Mouse (Mus musculus) ovary, postnatal 14 days (tissue): Measurements from ENCODE around the gene Ssbp2.

Experiments used
- DNase-seq: peaks from one replicate; pipeline ENCODE4 v3.0.0; 2022; ENCODE audit warnings: low spot score

Ssbp2 gene

DNA sequence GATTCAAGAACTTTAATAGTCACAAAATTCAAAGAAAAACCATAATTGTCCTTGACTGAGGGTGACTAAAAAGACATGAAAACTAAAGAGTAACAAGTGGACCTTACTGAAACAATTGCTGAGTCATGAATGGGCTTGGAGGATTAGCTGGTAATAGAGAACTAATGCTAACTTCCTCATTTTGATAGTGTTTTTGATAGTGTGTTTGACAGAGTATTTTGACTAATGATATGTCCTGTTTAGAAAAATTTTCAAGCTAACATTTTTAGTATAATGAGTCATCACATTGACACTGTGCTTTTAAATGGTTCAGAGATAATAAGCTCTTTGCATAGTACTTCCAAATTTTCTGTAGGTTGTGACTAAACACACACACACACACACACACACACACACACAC is 267.8 kb downstream of the Ssbp2 start:
- DNase-seq, result no peak

DNA sequence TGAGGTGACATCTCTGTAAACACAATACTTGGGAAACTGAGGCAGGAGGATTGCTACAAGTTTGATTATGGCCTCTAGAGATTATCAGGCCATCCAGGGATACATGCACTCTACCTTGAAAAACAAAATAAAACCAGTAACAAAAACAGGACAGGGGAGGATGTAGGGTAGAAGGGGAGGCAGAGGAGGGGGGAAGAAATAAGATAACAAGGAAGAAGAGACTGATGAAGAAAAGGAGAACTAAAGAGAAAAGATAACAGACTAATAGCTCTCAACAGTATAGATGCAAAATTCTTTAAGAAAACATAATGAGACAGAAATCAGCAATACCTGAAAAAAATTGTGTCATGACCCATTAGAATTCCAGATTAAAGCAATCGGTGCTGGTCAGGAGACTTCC is 277.1 kb downstream of the Ssbp2 start:
- no peak for DNase-seq

DNA sequence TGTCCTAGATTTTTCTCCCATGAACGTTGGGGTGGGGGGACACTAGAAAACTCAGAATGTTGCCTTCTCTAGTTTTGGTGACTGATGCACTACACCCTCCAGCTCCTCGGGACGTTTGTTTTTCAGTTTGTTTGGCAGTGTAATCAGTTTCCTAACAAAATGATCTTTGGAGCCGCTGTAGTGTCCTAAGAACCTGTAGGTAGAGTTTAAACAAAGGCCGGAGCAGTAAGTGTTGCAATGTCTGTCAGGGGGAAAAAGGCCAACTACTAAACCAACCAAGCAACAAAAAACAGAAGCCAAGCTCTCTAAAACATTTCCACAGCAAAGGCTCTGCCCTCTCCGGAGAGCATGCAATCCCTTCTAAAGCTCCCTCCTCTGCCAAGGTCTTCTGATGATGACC is 280.8 kb downstream of the Ssbp2 start:
- no peak for DNase-seq

DNA sequence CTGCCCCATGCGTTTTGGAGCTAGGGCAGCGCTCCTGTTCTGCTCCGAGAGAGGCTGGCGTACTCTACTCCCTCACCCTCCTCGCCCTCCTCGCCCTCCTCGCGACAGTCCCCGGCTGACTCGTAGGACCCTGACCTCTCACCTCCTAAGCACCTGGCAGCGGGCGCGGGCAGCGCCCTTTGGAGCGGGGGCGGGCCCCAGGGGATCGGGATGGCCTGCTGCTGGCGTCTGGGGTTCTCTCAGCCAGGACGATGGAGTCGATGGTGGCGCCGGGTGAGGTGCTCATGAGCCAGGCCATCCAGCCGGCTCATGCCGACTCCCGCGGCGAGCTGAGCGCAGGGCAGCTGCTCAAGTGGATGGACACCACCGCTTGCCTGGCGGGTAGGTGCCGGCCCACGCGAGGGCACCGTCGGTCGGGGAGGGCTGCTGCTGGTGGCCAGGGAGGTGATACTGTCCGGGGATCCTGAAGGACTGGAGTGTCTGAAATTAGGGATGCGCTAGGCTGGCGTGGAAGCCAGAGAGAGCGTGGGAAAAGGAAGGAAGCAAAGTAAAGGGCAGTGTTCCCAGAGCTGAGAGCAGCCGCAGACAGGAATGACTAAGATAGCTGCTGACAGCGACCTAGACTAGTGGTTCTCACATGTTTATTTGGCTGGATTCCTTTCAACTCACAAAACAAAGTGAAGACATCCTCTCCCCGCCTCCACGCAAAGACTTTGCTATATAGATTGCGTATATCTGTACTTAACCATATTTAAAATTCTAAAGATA is 281.4 kb downstream of the Ssbp2 start, which contains the start of gene Acot12:
Acot12 (plus strand) TSS at position 233 of the 768 bp plus-strand sequence.
- peak; percentile 6 for DNase-seq

DNA sequence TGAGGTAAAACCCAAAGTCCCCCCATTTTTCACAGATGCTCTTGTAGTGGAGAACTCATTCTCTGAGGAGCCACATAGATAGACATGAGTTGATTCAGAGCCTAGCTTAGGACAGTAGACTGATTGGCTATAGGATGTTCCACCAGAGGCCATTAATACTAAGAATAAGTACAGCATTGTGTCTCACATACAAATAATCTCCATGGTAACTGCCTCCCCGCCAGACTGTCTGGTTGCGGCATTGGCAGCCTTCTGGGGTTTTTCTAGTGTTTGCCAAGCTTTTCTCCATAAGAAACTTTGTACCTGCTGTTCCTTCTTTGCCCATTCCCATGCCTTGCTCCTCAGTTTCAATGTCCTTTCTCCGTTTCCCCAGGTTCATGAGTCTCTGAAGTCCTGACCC is 283.1 kb downstream of the Ssbp2 start:
- DNase-seq, result no peak

DNA sequence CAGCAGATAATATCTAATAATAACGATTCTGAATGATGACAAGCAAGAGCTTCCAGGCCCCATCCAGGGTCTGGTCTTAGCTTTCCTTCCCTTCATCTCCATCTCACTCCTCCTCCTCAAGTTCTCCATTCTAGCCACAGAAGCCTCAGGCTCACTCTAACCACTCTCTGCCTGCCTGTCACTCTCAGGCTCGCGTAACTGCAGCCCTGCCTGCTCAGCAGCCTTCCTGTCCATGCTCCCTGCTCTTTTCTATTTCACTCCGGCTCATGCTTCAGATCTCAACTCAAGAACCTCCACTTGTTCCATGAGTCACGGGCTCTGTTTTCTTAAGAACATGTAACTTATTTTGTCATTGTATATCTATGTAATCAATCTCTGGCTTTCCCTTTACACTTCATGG is 286.4 kb downstream of the Ssbp2 start:
- no peak for DNase-seq

DNA sequence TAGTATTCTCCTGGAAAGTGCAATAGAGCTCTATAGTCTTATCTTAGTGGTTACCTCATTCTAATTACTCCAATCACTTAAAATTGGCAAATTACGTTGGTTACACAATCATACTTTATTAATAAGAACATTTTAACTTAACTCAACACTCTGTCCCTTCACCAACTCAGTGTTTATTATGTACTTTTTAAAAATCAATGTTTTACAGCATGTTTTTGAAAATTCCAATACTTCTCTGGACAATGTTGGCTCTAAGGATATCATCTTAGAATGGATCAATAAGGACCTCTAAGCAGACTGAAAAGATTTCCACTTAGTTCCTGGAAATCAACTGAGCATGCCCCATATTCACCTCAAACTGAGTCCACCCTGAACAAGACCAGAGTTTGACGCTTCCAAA is 288.3 kb downstream of the Ssbp2 start:
- no peak for DNase-seq

DNA sequence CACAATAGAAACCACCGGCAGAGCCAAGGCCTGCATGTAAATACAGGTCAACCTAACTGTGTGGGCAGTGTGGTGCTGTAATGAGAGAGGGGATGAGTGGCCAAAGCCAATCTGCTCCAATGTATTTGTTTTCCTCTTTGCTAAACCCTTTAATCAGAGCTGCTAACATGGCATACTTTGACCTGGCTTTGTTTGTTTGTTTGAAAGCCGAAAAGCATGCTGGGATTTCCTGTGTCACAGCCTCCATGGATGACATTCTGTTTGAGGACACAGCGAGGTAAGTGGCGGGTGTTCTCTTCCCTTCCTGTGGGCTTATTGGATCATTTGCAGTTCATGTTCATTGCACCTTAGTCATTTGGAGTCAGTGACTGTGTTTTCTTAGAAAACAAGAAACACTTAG is 289.9 kb downstream of the Ssbp2 start:
- DNase-seq, result no peak
